Mouse (Mus musculus): ENCODE results near the gene Asic4.

Gene Asic4

DNA sequence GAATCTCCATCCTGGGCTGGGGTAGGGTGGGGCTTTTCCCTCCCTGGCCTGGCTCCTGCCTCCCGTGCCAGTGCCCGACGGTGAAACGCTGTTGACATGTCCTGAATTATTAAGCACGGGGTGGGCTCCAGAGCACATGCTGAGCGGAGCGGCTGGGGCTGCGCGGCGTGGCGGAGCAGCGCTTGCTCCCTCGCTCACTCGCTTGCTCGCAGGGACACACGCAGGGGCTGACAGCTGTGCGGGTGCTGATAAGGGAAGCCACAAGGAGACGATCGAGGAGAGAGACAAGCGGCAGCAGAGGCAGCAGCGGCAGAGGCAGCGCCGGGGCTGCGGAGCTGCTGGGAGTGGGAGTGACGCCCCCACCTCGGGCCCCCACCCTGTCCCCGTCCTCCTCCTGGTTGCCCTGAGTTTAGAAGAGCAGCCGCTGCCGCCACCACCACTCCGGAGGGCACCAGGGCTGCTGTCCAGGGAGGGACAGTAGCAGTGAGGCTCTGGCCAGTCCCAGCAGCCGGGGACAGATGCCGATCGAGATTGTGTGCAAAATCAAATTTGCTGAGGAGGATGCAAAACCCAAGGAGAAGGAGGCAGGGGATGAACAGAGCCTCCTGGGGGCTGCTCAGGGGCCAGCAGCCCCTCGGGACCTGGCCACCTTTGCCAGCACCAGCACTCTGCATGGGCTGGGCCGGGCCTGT lies at the start of gene Asic4:
Gene Asic4, plus strand, starts transcription at position 123 of the 692 bp plus-strand sequence.
- DNase-seq: no peak

- peak; percentile 48 for DNase-seq
Measured at GRCm38 (mm10) chr1:75400493-75401115, 49.6 kb upstream of the Asic4 start.

DNA sequence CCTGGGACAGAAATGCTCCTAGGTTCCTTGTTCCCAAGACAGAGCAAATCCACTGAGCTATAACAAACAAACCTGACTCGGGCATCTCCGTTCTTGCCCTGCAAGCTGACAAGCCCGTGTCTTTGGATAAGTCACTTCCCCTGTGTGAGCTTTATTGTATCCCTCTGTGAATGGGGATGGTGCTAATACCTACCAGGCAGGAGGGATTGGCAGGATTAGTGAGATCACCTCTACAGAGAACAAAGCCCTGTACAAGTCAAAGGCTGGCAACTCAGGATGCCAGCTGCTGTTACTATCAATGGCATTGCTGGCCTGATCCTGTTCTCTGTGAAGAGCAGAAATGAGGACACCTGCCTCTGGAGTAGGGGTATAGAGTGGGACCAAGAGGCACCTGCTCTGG lies 44.7 kb upstream of the Asic4 start:
- DNase-seq: no peak

DNA sequence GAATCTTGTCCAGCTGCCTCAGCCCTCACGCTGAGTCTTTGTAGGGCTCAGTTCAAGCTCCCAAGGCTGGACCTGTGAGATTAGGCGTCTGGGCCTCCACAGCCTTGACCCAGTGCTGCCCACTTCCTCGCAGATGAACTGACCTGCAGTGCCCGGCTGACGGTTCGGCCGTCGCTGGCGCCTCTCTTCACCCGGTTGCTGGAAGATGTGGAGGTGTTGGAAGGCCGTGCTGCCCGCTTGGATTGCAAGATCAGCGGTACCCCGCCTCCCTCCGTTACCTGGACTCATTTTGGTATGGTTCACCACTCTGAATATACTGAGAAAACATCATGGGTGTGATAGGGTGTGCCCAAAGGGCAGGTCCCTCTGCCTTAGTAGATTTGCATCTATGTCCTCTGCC lies 44.1 kb upstream of the Asic4 start:
- no peak for DNase-seq

DNA sequence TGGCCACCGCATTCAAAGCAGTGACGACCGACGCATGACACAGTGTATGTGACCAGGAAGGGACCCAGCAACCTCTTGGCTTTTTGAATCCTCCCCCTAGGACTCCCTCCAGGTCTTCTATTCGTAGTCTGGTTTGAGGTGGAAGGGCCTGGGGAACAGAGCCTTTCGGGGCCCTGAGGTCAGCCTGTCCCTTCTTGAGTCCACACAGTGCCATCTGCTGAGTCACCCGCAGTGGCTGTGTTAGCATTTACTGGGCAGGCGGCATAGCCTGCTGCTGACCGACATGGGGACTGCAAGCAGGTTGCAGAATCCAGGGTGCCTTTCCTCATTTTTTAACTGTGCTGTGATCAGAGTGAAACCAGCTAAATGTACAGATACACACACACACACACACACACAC lies 43.2 kb upstream of the Asic4 start:
- no peak for DNase-seq

DNA sequence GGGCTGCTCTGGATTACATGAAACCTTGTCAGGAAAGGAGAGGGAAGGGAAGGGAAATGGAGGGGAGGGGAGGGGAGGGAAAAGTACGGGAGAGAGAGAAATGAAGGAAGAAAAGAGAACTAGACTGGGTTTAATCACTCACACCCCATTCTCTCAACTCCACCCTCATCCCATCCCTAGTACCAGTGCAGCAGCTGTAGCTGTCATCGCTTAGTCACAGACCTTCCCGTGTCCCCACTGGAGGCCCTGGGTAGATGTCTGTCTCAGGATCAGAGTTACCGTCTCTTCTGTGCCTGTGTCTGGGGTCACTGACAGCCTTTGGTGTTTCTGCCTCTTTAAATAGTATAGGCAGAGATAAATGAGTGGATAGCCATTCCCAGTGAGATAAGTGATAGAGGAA lies 42.0 kb upstream of the Asic4 start:
- no peak for DNase-seq

- no peak for DNase-seq
Measured at GRCm38 (mm10) chr1:75409950-75410349, 40.3 kb upstream of the Asic4 start.

- DNase-seq: no peak
Measured at GRCm38 (mm10) chr1:75412196-75412595, 38.0 kb upstream of the Asic4 start.

GRCm38 (mm10) chr1:75413749-75414148 lies 36.5 kb upstream of the Asic4 start:
- DNase-seq: peak; percentile 93

DNA sequence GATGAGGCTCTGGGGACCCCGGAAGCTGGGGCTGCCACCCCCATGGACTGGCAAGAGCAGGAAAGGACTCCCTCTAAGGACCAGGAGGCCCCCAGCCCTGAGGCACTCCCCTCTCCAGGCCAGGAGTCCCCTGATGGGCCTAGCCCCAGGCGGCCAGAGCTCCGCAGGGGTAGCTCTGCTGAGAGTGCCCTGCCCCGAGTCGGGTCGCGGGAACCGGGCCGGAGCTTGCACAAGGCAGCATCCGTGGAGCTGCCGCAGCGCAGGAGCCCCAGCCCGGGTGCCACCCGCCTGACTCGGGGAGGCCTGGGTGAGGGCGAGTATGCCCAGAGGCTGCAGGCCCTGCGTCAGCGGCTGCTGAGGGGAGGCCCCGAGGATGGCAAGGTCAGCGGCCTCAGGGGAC lies 28.4 kb upstream of the Asic4 start:
- no peak for DNase-seq

DNA sequence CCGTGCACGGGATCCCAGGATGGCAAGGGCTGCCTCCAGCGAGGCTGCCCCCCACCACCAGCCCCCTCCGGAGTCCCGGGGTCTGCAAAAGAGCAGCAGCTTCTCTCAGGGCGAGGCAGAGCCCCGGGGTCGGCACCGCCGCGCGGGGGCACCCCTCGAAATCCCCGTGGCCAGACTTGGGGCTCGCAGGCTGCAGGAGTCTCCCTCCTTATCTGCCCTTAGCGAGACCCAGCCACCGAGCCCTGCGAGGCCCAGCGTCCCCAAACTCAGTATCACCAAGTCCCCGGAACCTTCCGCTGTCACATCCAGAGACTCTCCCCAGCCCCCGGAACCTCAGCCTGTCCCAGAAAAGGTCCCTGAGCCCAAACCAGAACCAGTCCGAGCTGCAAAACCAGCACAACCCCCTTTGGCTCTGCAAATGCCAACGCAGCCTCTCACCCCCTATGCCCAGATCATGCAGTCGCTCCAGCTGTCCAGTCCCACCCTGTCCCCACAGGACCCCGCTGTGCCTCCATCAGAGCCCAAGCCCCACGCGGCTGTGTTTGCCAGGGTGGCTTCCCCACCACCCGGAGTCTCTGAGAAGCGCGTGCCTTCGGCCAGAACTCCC lies 27.9 kb upstream of the Asic4 start:
- DNase-seq: no peak

DNA sequence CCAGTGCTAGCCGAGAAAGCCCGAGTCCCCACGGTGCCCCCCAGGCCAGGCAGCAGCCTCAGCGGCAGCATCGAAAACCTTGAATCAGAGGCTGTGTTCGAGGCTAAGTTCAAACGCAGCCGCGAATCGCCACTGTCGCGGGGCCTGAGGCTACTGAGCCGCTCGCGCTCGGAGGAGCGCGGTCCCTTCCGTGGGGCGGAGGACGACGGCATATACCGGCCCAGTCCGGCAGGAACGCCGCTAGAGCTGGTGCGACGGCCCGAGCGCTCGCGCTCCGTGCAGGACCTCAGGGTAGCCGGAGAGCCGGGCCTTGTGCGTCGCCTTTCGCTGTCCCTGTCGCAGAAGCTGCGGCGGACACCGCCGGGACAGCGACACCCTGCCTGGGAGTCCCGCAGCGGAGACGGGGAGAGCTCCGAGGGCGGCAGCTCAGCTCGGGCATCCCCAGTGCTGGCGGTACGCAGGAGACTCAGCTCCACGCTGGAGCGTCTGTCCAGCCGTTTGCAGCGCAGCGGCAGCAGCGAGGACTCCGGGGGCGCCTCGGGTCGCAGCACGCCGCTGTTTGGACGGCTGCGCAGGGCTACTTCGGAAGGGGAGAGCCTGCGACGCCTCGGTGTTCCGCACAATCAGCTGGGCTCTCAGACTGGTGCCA lies 27.3 kb upstream of the Asic4 start:
- no peak for DNase-seq

DNA sequence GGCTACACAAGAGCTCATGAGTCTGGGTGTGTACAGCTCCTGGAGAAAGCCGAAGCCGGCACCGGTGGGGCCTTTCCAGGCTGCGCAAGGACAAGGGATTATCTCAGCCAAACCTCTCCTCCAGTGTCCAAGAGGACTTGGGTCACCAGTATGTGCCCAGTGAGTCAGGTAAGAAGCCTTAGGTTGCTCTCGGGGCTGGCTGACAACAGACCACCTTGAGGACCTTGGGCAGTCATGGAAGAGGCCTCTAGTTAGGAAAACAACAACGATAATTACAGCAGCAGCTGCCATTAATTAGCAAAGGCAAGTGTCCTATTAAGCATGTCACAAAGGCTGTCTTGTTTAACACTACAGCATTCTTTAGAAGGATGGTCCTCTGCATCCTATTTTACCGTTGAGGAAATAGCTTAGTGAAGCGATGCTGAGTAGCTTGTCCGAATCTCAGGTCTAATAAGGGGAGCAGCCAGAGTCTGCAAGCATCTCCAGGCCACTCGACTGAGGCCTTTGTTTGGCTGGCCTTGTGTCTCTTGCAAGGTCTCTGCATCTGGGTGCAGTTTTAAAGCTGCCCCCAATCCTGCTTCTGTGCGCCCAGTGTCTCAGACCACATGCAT lies 26.4 kb upstream of the Asic4 start:
- DNase-seq: no peak

DNA sequence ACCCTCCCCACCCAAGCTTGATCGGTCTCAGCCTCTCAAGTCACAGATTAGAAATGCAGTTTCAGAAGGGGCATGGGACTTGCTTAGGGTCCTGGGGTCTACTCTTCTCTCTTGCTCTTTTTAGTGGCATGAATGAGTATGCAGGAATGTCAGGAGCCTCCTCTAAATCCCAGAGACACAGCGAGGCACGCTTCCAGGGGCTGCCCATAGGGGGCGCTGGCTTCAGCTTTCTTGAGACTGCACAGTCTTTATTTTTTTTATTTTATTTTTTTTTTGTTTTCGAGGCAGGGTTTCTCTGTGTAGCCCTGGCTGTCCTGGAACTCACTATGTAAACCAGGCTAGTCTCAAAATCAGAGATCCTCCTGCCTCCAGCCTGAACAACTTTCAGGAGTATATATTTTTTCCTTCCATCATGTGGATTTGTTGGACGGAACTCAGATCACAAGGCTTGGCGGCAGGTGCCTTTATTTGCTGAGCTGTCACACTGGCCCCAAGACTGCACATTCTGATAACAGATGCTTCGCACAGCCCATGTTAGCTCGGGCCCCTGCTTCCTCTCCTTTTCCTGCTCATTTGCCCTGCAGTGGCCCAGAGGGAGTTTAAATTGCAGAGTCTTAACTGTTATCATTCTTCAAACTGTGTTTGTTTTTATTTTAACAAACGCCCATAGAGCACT lies 24.3 kb upstream of the Asic4 start:
- peak; percentile 85 for DNase-seq

DNA sequence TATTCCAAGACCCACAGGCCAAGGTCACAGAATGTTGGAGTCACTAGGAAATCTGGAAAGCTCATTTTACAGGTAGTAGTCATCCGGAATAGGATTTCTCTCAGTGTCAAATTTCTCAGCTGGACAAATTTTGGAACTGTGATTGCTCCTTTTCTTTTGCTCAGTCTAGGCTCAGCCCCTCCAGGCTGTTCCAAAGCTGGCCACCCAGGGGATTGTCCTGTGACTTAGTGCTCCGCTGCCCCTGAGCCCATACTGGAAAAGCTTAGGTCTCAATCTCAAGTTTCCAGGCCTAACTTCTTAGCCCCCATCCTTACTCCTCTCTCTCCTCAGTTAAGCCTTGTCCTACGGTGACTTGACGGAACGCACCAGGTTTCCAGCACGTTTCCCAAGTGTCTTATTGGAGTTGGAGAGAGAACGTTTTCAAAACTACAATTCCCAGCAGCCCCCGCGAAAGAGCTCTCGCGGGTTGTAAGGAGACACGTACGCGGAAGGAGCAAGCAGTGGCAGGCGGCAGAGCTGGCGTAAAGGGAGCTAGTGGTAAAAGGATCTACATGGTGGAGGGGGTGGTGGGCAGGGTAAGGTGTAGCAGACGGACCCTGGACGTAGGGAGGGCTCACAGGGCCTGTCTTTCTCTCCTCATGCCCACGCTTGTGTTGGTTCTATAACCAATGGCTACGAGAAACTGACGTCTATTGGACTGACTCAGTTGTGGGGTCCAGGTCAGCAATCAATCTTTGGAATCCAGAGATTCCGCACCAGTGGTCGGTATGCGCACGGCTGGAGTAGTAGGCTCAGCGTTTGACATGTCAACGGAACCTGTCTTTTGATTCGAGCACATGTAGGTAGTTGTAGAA lies 14.5 kb upstream of the Asic4 start, which contains the start of gene Gmppa:
Gene Gmppa, plus strand, starts transcription at position 456 of the 854 bp plus-strand sequence.
- DNase-seq: peak; percentile 85

DNA sequence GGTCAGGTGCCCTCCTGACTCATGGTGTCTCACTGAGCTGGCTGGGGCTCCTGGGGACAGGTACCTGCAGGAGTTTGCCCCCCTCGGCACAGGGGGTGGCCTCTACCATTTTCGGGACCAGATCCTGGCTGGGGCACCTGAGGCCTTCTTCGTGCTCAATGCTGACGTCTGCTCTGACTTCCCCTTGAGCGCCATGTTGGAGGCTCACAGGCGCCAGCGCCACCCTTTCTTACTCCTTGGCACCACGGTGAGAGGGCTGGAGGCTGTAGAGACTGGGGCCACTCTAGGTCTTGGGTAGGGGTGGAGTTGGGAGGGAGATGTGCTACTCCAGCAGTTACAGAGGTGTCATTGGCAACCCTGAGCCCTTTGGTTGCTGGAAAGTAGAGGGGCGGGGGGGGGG lies 11.5 kb upstream of the Asic4 start:
- peak; percentile 54 for DNase-seq

DNA sequence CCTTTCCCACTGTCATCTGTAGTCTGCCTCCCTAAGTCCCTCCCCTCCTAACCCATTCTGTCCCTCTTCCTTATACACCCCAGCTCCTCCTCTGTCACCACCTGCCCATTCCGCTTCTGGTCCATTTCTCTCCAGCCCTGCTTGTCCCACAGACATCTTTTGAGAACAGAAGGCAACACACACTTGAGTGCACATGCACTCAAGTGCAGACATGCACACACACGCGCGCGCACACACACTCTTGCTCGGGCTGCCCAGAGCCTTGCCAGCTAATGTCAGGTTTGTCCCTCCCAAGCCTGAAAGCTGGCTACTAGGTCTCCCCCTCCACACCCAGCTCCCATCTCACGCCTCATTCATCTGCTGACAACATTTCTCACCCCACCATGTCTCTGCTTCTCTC lies 9.6 kb upstream of the Asic4 start:
- DNase-seq: peak; percentile 78

GRCm38 (mm10) chr1:75441471-75441996 lies 8.7 kb upstream of the Asic4 start:
- peak; percentile 73 for DNase-seq

DNA sequence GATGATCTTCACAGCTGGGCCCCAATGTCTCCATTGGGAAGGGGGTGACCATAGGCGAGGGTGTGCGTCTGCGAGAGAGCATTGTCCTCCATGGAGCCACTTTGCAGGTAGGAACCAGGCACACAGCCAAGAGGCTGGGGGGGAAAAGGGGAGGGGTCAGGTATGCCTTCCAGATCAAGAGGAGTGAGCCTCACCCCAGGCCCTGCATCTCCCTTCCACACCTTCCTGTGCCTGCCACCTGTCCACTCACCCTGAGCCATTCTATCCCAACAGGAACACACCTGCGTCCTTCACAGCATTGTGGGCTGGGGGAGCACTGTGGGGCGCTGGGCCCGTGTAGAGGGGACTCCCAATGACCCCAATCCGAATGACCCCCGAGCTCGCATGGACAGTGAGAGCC lies 8.1 kb upstream of the Asic4 start:
- DNase-seq: peak; percentile 86

- peak; percentile 95 for DNase-seq
Measured at GRCm38 (mm10) chr1:75442811-75443210, 7.4 kb upstream of the Asic4 start.

DNA sequence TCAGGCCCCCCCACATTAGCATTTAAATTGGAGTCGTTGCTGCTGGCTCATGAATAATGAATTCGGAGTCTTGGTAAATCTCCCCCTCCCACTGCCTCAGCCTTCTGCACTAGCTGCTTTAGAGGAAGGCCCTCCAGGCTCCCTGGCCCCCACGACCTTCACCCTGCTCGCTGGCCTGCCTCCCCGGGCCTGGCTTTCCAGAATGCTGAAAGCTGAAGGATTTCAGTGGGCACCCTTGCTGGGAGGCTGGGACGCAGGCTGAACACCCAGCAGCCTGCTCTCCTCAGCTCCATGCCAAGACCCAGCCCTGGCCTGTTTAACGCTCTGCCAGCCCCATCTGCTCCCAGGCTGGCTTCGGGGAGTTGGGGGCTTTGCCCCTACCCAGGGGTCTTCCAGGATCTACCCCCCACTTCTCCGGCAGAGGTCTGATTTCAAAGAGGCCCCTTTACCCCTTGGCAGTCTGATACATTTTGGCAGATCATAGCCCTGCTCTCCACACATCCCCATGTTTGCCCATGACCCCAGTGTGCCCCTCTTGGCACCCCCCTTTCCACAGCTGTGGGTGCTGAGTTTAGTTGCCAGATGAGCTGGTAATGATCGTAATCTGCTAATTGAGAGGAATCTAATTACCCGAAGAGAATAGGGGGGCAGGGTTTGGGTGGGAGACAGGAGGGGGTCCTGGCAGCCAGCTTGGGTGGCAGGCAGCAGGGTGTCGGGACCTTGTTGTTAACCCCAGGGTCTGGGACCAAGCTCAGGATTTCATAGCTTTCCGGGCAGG lies 6.8 kb upstream of the Asic4 start:
- peak; percentile 81 for DNase-seq

Data from cerebellum, adult 9-10 months (tissue).